Mouse (Mus musculus): ENCODE data around the gene Hexa. TPM values are rescaled to one million over a fixed set of nuclear protein-coding genes. Genes with fewer than 3 reads are reported as not detected.

The Hexa gene
- polyA plus RNA-seq, 1 experiment from 2014 or later = 42.4 TPM

- H3K4me1 ChIP-seq = no peaks in the 10 kb centered on the region
- H3K9ac ChIP-seq = no peak overlapping the region
- 48% methylated on average over 6 of the region's 6 CpGs for WGBS (ENCODE audit: insufficient replicate concordance)
- H3K4me3 ChIP-seq = no peak overlapping the region
- no peak overlapping the region for H3K27ac ChIP-seq
- no peaks in the 10 kb centered on the region for H3K36me3 ChIP-seq
- no peak overlapping the region for H3K4me2 ChIP-seq
- peaks cover 69% of the 10 kb centered on the region for H3K27me3 ChIP-seq (replicated peaks)
- no peak for ATAC-seq
- no peaks in the 10 kb centered on the region for H3K9me3 ChIP-seq (replicated peaks)
These were observed 66.6 kb downstream of the Hexa start for GRCm38 (mm10) chr9:59605967-59606366.

- 61% methylated on average over 2 of the region's 2 CpGs for WGBS (ENCODE audit: insufficient replicate concordance)
- Histone ChIP-seq H3K27me3 (replicated peaks) (peaks cover 32% of the 10 kb centered on the region), H3K9ac (no peak overlapping the region), H3K27ac (no peak overlapping the region), H3K9me3 (replicated peaks) (no peaks in the 10 kb centered on the region), H3K4me2 (no peak overlapping the region), H3K4me1 (no peaks in the 10 kb centered on the region), H3K4me3 (no peak overlapping the region), H3K36me3 (no peaks in the 10 kb centered on the region)
- ATAC-seq = no peak
These were observed 71.6 kb downstream of the Hexa start for GRCm38 (mm10) chr9:59610950-59611349.

Other genes with a start within 250 kb of the Hexa start
- 27.4 and 28.8 TPM in 2 replicates for gene Adpgk, start 248.0 kb upstream of the Hexa start, polyA plus RNA-seq (2016; fragmentation: Nextera tagmentation; extraction: Ambion mirVana)
- gene Bbs4, start 186.0 kb upstream of the Hexa start, polyA plus RNA-seq (2016; fragmentation: Nextera tagmentation; extraction: Ambion mirVana) = 2.8 and 3.3 TPM in 2 replicates
- 13.7 and 15.9 TPM in 2 replicates for gene Arih1, start 52.9 kb upstream of the Hexa start, polyA plus RNA-seq (2016; fragmentation: Nextera tagmentation; extraction: Ambion mirVana)
- gene Tmem202, start 307 bp downstream of the Hexa start, polyA plus RNA-seq (2016; fragmentation: Nextera tagmentation; extraction: Ambion mirVana) = not detected in 2 replicates
- gene Celf6, start 38.4 kb downstream of the Hexa start, polyA plus RNA-seq (2016; fragmentation: Nextera tagmentation; extraction: Ambion mirVana) = 0.11 TPM in 1 of 2 replicates, not detected in the other
- 6.4 and 7.5 TPM in 2 replicates for gene Parp6, start 77.7 kb downstream of the Hexa start, polyA plus RNA-seq (2016; fragmentation: Nextera tagmentation; extraction: Ambion mirVana)
- 439 and 489 TPM in 2 replicates for gene Pkm, start 116.8 kb downstream of the Hexa start, polyA plus RNA-seq (2016; fragmentation: Nextera tagmentation; extraction: Ambion mirVana)
- gene Gramd2, start 140.6 kb downstream of the Hexa start, polyA plus RNA-seq (2016; fragmentation: Nextera tagmentation; extraction: Ambion mirVana) = 0.04 and 0.07 TPM in 2 replicates
- gene Senp8, start 211.2 kb downstream of the Hexa start, polyA plus RNA-seq (2016; fragmentation: Nextera tagmentation; extraction: Ambion mirVana) = 5.0 and 5.7 TPM in 2 replicates
- 4.9 and 5.0 TPM in 2 replicates for gene Myo9a, start 211.4 kb downstream of the Hexa start, polyA plus RNA-seq (2016; fragmentation: Nextera tagmentation; extraction: Ambion mirVana)

All from liver, embryonic 12.5 days (tissue).